Mouse (Mus musculus): ENCODE measurements around the gene AK157302. TPM values are rescaled to one million over a fixed set of nuclear protein-coding genes. Genes with fewer than 3 reads are reported as not detected.

AK157302 gene
- total RNA-seq (2023): 1 to 10 TPM; 3.2 to 4.5 TPM

DNA sequence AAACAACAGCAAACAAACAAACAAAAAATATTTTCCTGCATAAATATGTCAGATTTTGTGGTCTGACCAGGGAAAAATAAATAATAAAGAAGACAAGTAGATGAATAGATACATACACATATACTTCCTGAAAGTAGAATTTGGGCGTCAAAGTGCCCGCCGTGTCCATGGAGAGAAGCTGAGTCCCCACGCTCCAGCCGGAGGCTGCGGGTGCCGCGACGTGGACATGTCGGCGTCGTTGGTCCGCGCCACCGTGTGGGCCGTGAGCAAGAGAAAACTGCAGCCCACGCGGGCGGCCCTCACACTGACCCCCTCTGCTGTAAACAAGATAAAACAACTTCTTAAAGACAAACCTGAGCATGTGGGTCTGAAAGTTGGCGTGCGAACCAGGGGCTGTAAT, at the start of gene AK157302:
Gene AK157302 (plus strand): TSS at position 144 of the 400 bp plus-strand sequence.

DNA sequence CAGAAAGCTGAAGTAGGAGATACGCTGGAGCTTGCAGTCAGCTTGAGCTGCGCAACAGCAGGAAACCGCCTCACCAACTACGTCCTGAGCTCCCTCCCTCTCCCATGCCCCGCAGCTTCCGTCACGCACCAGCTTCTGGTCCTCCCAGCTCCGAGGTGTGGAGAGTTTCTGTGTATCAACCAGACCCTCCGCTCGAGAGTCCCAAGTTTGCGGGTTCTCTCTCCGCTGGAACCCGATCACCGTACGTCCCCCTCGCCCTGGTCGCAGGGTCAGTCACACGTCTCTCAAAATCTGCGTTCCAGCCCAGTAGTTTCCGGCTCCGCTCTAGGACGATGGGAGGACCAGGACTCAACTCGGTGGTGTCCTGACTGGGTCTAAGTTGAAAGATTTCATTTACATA, 41.6 kb upstream of the AK157302 start, which contains the start of gene Zscan26:
Gene Zscan26 (minus strand): TSS at position 282 of the 400 bp plus-strand sequence.

DNA sequence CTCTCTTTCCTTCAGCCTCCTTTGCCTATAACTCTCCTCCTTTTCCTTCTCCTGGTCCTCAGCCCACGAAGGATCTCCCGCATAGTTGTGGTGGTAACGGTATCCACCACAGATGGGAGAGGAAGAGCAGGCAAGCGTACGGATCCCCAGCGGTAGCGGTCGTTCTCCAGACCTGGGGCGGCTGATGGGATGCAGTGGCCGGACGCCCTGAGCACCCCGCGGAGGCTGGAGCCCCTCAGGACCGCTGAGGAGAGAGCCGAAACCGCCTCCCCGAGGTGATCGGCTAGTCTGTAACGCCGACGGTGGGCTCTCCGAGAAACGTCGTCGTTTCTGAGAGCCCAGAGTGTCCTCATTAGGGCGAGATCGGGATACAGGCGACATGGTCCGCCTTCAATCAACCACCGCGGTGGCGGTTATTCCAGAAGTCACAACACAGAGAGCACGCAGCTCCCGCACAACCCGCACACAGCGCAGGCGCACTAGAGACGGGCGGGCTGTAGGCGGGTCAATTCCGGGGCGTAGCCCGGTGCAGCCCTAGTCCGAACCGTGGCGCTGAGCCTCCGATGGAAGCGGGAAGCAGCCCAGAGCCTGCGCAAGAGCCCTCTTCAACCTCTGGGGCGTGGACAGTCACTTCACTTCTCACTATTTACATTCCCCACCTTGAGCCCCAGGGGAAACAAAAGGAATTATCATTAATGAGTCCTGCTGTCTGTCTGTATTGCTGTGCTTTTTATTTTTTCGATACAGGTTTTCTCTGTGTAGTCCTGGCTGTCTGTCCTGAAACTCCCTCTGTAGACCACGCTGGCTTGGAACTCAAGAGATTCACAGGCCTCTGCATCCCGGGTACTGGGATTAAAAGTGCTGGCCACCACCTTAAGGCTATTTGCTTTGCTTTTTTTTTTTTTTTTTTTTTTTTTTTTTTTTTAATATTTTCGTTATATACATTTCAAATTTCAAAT, 26.7 kb upstream of the AK157302 start, which contains the start of gene Nkapl:
Gene Nkapl (minus strand): TSS at position 449 of the 959 bp plus-strand sequence.

DNA sequence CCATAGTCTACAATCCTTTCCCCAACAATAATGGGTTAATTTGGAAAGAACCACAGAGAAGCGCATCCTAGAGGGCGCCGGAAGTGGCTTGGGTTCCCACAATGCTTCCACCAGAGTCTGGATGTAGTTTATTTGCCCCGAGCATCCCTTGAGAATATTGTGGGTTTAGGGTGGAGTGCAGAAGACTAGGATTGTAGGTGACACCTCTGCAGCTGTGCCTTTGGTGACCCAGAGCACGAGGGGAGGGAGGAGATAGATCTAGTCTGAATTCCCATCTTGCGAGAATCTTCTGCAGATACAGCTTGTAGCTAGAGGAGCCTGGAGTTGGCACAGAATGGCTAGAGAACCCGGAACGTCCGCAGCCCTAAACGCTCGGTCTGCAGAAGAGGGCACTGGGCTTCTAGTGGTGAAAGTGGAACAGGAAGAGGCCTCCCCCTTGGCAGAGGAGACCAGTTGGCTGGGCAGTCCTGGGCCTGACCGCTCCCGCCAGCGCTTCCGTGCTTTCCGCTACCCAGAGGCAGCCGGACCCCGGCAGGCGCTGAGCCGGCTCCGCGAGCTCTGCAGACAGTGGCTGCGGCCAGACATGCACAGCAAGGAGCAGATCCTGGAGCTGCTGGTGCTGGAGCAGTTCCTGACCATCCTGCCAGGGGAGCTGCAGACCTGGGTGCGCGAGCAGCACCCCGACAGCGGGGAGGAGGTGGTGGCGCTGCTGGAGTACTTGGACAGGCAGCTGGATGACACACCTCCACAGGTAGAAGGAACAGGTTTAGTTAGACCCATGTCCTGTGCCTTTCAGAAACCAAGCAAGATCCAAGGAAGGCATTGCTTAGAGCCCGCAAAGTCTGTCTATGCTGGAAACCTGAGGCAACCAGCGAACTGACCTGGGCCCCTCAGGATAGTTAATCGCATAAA, 16.0 kb upstream of the AK157302 start, which contains the start of the genes Zkscan4 and Gm10065:
Gene Zkscan4 (plus strand): TSS at position 149 of the 912 bp plus-strand sequence.
Gene Gm10065 (minus strand): TSS at position 683 of the 912 bp plus-strand sequence.

DNA sequence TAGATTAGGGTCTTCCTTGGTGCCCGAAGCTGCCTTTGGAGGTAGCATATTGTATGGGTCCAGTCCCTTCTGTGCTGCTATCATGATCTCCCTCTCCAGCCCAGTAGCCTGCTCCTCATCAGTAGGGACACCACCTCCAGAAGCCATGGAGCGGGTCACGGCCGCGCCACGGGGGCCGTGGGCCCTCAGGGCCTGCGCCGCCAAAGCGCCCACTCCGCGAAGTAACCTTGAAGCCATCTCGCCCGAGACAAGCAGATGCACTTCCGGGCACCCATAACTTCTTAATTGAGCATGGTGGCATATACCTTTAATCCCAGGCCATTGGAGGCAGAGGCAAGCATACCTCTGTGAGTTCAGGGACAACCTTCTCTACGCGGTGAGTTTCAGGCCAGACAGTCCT, 6.2 kb downstream of the AK157302 start, which contains the start of gene Gm11273:
Gene Gm11273 (minus strand): TSS at position 237 of the 400 bp plus-strand sequence.

DNA sequence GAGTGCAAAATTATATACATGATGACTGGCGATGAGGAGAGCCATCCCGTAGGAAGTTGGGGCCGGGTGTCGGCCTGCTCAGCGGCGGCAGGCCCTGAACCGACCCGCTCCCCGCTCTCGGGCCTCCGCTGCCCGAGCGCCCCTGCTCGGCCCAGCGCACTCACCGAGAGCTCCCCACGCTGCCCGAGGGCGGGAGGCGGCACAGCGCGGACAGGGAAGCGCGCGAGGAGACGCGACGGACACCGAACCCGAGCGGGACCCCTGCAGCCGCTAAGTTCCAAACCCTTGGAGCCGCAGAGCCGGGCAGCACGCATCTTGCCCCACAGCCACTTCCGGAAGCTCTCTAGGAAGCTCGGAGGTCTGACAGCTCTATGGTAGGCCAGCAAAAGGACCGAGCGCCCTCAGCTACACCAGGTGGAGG, 35.8 kb downstream of the AK157302 start, which contains the start of gene Zkscan8:
Gene Zkscan8 (minus strand): TSS at position 340 of the 421 bp plus-strand sequence.

DNA sequence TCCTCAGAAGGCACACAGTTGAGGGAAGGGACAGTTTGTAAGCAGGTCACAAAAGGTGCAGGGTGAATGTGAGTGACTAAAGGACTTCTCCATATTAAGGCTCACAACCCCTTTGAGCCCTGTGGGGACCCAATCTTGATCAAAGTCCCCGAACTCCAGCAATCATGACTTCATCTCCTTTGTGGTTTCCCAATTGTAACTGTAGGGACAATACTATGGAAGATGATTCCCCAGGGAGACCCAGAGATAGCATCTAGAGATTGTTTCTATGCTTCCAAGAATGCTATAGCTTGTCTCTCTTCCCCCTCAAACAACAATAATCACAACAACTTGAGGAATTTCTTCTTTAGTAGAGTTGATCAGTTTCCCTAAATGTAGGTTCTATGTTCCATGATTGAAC, 47.7 kb downstream of the AK157302 start, which contains the start of gene Olfr1366:
Gene Olfr1366 (minus strand): TSS at position 101 of the 400 bp plus-strand sequence.

Other genes starting within 250 kb of the AK157302 start
- not detected for gene Gpx5, start 202.5 kb upstream of the AK157302 start, total RNA-seq (2023)
- gene Gpx6, start 183.1 kb upstream of the AK157302 start, total RNA-seq (2023): not detected
- gene Olfr1367, start 148.3 kb upstream of the AK157302 start, total RNA-seq (2023): not detected
- gene Zscan12, start 132.4 kb upstream of the AK157302 start, total RNA-seq (2023): 1 to 10 TPM; 3.6 to 4.8 TPM
- 10 to 100 TPM; 38.4 to 40.3 TPM for gene Zkscan3, start 92.5 kb upstream of the AK157302 start, total RNA-seq (2023)
- not detected for gene Pgbd1, start 54.2 kb upstream of the AK157302 start, total RNA-seq (2023)
- 10 to 100 TPM; 39.7 to 41.9 TPM for gene Zscan26, start 41.5 kb upstream of the AK157302 start, total RNA-seq (2023)
- gene Nkapl, start 26.7 kb upstream of the AK157302 start, total RNA-seq (2023): under 1 TPM; 0.45 to 0.61 TPM
- 1 to 10 TPM in 1 of 2 experiments, under 1 TPM in 1; 0.21 to 1.3 TPM for gene Zkscan4, start 16.3 kb upstream of the AK157302 start, total RNA-seq (2023)
- not detected for gene Gm10065, start 15.8 kb upstream of the AK157302 start, total RNA-seq (2023)
- gene Gm11273, start 6.2 kb downstream of the AK157302 start, total RNA-seq (2023): 10 to 100 TPM; 13.1 to 17.2 TPM
- 1 to 10 TPM; 4.9 to 5.6 TPM for gene Zkscan8, start 35.9 kb downstream of the AK157302 start, total RNA-seq (2023)
- gene Olfr1366, start 47.6 kb downstream of the AK157302 start, total RNA-seq (2023): not detected
- gene Olfr1535, start 64.7 kb downstream of the AK157302 start, total RNA-seq (2023): not detected
- gene Olfr1364, start 86.5 kb downstream of the AK157302 start, total RNA-seq (2023): not detected
- not detected for gene Olfr1362, start 118.8 kb downstream of the AK157302 start, total RNA-seq (2023)
- not detected for gene Olfr11, start 147.3 kb downstream of the AK157302 start, total RNA-seq (2023)
- gene Olfr1361, start 168.2 kb downstream of the AK157302 start, total RNA-seq (2023): not detected
- gene Olfr1360, start 182.2 kb downstream of the AK157302 start, total RNA-seq (2023): not detected
- not detected for gene Olfr1359, start 202.9 kb downstream of the AK157302 start, total RNA-seq (2023)
- 100 to 1,000 TPM in 1 of 2 experiments, 10 to 100 TPM in 1; 76.3 to 127 TPM for gene Hist1h2bl, start 220.9 kb downstream of the AK157302 start, total RNA-seq (2023)
- 10 to 100 TPM; 49.1 to 81.3 TPM for gene Hist1h2ai, start 221.2 kb downstream of the AK157302 start, total RNA-seq (2023)
- gene Hist1h3h, start 222.4 kb downstream of the AK157302 start, total RNA-seq (2023): 100 to 1,000 TPM; 116 to 129 TPM
- gene Hist1h2bm, start 226.8 kb downstream of the AK157302 start, total RNA-seq (2023): 10 to 100 TPM in 1 of 2 experiments, 1 to 10 TPM in 1; 9.8 to 11.6 TPM
- gene Hist1h4j, start 239.8 kb downstream of the AK157302 start, total RNA-seq (2023): 10 to 100 TPM; 15.5 to 16.5 TPM